Mouse (Mus musculus) ES-E14 (cell line): ENCODE measurements around the gene Actl6a.

Experiments used
- CHD2 ChIP-seq: IDR thresholded peaks from 2 replicates; pipeline ENCODE4 v1.6.1; 2014; ENCODE audit warnings: mild to moderate bottlenecking, low read depth, low read length, inconsistent platforms
- ZC3H11A ChIP-seq: IDR thresholded peaks from 2 replicates; pipeline ENCODE4 v1.6.1; 2012; ENCODE audit warnings: low read depth, mild to moderate bottlenecking, inconsistent platforms, low read length, borderline replicate concordance

DNA sequence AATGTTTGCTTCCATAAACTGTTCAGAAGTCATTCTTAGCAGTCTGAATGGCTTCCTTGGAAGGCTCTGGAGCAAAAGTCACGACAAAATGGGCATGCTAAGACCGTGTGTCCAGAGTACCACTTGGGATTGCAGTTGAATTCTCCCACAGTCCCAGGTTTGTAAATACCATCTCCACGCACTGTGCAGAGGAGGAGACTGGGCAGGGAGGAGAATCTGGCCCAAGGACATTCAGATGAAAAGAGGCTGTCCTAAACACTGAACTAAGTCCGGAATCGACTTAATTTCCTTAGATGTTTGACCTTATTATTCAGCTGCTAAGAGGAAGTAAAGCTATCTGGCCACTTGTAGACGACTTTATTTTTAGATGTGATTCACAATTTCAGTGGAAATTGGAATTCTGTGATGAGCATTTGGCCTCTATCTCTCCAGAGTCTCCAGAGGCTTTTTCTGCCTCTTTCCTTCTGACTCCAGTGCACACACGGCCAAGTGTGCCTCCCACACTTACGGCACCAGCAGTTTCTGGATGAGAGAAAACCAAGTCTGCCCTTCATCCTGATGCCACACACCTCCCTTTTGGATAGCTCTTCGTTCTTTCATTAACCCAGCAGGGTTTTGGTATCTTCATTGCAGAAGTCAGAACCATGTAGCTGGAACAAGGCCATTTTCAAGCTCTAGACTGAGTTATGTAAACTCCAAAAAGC, 37.7 kb upstream of the Actl6a start:
- TF ChIP-seq ZC3H11A = no peak
- no peak for TF ChIP-seq CHD2
